Mouse (Mus musculus): ENCODE measurements around the gene Traf3ip3.

- no peak for TF ChIP-seq CTCF (conservative IDR thresholded peaks at IDR 0.05; ENCODE audit: low read length)
- no peak for TF ChIP-seq POU5F1 (IDR thresholded peaks at IDR 0.05; ENCODE audit: borderline replicate concordance, low read length)
These were observed 39.9 kb upstream of the Traf3ip3 start for GRCm38 (mm10) chr1:193241436-193241835.

All from E14TG2a.4 (cell line).